Mouse (Mus musculus) CD4-positive helper T cell, adult 2 months (primary cell): ENCODE results near the gene Oprd1.

Experiments used
- DNase-seq: peaks from one replicate; pipeline ENCODE4 v3.0.0-alpha.2; 2012; ENCODE audit warnings: low read depth, missing footprints, low spot score

The Oprd1 gene

GRCm38 (mm10) chr4:132133920-132134319 lies 10.4 kb downstream of the Oprd1 start:
- no peak for DNase-seq

- DNase-seq: no peak
These were observed 10.9 kb downstream of the Oprd1 start for GRCm38 (mm10) chr4:132133381-132133780.

GRCm38 (mm10) chr4:132132297-132132696 lies 12.0 kb downstream of the Oprd1 start:
- DNase-seq: no peak

GRCm38 (mm10) chr4:132131790-132132189 lies 12.5 kb downstream of the Oprd1 start:
- no peak for DNase-seq

GRCm38 (mm10) chr4:132131116-132131515 lies 13.2 kb downstream of the Oprd1 start:
- DNase-seq: no peak

GRCm38 (mm10) chr4:132130645-132131044 lies 13.6 kb downstream of the Oprd1 start:
- DNase-seq: no peak

- DNase-seq: no peak
These were observed 14.2 kb downstream of the Oprd1 start for GRCm38 (mm10) chr4:132130134-132130533.

- DNase-seq: no peak
These were observed 15.2 kb downstream of the Oprd1 start for GRCm38 (mm10) chr4:132128997-132129636.

- no peak for DNase-seq
These were observed 17.2 kb downstream of the Oprd1 start for GRCm38 (mm10) chr4:132127091-132127490.

GRCm38 (mm10) chr4:132123166-132123565 lies 21.1 kb downstream of the Oprd1 start:
- no peak for DNase-seq

GRCm38 (mm10) chr4:132121674-132122073 lies 22.6 kb downstream of the Oprd1 start:
- DNase-seq: no peak

GRCm38 (mm10) chr4:132119566-132119965 lies 24.7 kb downstream of the Oprd1 start:
- DNase-seq: no peak

- no peak for DNase-seq
These were observed 28.0 kb downstream of the Oprd1 start for GRCm38 (mm10) chr4:132116315-132116714.

GRCm38 (mm10) chr4:132113411-132114095 lies 30.7 kb downstream of the Oprd1 start:
- DNase-seq: peak; percentile 27

- no peak for DNase-seq
These were observed 33.1 kb downstream of the Oprd1 start for GRCm38 (mm10) chr4:132111227-132111626.

GRCm38 (mm10) chr4:132108221-132108620 lies 36.1 kb downstream of the Oprd1 start:
- DNase-seq: no peak

GRCm38 (mm10) chr4:132101152-132101551 lies 43.1 kb downstream of the Oprd1 start:
- DNase-seq: no peak

- DNase-seq: no peak
These were observed 44.7 kb downstream of the Oprd1 start for GRCm38 (mm10) chr4:132099548-132099947.

- DNase-seq: no peak
These were observed 49.2 kb downstream of the Oprd1 start for GRCm38 (mm10) chr4:132095043-132095442.

- DNase-seq: no peak
These were observed 50.4 kb downstream of the Oprd1 start for GRCm38 (mm10) chr4:132093928-132094327.

GRCm38 (mm10) chr4:132093136-132093535 lies 51.1 kb downstream of the Oprd1 start:
- DNase-seq: no peak

- peak; percentile 74 for DNase-seq
These were observed 55.4 kb downstream of the Oprd1 start for GRCm38 (mm10) chr4:132088921-132089320.

GRCm38 (mm10) chr4:132085114-132085513 lies 59.2 kb downstream of the Oprd1 start:
- no peak for DNase-seq
